Mouse (Mus musculus) neural tube, embryonic 13.5 days (tissue): Measurements from ENCODE around the gene 4930470P17Rik. TPM values are rescaled to one million over a fixed set of nuclear protein-coding genes. Genes with fewer than 3 reads are reported as not detected.
A peak's percentile ranks its signal among the peaks of the same experiment; 100 is the strongest.
"Not testable (repeated sequence)": the region's sequence is repeated elsewhere in the genome, so short reads cannot be mapped to it uniquely, and the experiment has no call there.

Experiments
- ATAC-seq: fragments of 200-750 bp; cut with Nextera tagmentation; 2 replicates; pipeline ENCODE4 v1.8.0; 2017; ENCODE audit warnings: low read depth, mild to moderate bottlenecking, moderate TSS enrichment, moderate library complexity
- H3K27ac ChIP-seq: fragments of 300-500 bp; sonication (generic); replicated peaks from 2 replicates; pipeline ENCODE4 v1.5.1; 2015; ENCODE audit warnings: moderate library complexity, mild to moderate bottlenecking, inconsistent platforms
- H3K27me3 ChIP-seq: fragments of 300-500 bp; sonication (generic); 2 replicates; pipeline ENCODE4 v1.6.1; 2015; ENCODE audit warnings: mild to moderate bottlenecking, inconsistent platforms
- H3K36me3 ChIP-seq: fragments of 300-500 bp; sonication (generic); 2 replicates; pipeline ENCODE4 v1.6.1; 2015; ENCODE audit warnings: mild to moderate bottlenecking, inconsistent platforms
- H3K4me1 ChIP-seq: fragments of 300-500 bp; sonication (generic); replicated peaks from 2 replicates; pipeline ENCODE4 v1.6.1; 2015; ENCODE audit warnings: inconsistent platforms
- H3K4me2 ChIP-seq: fragments of 300-500 bp; sonication (generic); 2 replicates; pipeline ENCODE4 v1.6.1; 2015; ENCODE audit warnings: inconsistent platforms, mild to moderate bottlenecking, moderate library complexity
- H3K4me3 ChIP-seq: fragments of 300-500 bp; sonication (generic); 2 replicates; pipeline ENCODE4 v1.5.1; 2015; ENCODE audit warnings: mild to moderate bottlenecking, inconsistent platforms
- H3K9ac ChIP-seq: fragments of 300-500 bp; sonication (generic); 2 replicates; pipeline ENCODE4 v1.6.1; 2015; ENCODE audit warnings: moderate library complexity, mild to moderate bottlenecking, inconsistent platforms
- H3K9me3 ChIP-seq: fragments of 300-500 bp; sonication (generic); 2 replicates; pipeline ENCODE4 v1.6.1; 2016; ENCODE audit warnings: inconsistent platforms
- WGBS: fragments of 180-500 bp; shearing (Covaris S2); methylation state at CpG from one replicate; pipeline ENCODE4 v1.1.7; 2015; 5-methylcytosine and 5-hydroxymethylcytosine counted together
- polyA plus RNA-seq: library from polyadenylated mRNA; unstranded; fragments of >200 nt; fragmentation: Nextera tagmentation; extraction: Ambion mirVana; gene quantifications from 2 replicates; pipeline ENCODE4 v1.2.1, GENCODE M21; 2015

The 4930470P17Rik gene
- polyA plus RNA-seq, 1 experiment from 2014 or later, result not detected

DNA sequence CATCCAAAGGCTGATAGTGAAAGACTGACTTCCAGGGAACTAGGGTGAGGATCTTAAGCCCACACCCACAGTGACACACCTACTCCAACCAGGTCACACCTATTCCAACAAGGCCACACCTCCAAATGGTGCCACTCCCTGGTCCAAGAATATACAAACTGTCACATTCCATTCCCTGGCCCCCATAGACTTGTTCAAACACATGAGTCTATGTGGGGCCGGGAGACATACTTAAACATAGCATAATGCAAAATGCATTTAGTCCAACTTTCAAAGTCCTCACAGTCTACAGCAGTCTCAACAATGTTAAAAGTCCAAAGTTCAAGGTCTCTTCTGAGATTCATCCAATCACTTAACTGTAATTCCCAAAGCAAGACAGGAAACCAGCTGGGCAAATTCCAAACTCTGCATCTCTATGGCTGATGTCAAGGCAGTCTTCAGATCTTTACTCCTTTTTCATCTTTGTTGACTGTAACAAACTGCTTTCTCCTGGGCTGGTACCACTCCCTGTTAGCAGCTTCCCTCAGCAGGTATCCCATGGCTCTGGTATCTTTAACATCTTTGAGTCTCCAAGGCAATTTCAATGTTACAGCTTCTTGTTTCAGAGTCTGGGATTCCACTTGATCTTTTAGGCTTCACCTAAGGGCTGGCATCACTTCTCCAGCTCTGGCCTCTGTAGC is 22.5 kb upstream of the 4930470P17Rik start:
- H3K4me2 ChIP-seq, ATAC-seq, H3K27me3 ChIP-seq, H3K9me3 ChIP-seq, H3K27ac ChIP-seq, H3K4me1 ChIP-seq, H3K9ac ChIP-seq, H3K36me3 ChIP-seq, H3K4me3 ChIP-seq: not testable (repeated sequence)
- 97% methylated on average over 1 of the region's 1 CpGs for WGBS

DNA sequence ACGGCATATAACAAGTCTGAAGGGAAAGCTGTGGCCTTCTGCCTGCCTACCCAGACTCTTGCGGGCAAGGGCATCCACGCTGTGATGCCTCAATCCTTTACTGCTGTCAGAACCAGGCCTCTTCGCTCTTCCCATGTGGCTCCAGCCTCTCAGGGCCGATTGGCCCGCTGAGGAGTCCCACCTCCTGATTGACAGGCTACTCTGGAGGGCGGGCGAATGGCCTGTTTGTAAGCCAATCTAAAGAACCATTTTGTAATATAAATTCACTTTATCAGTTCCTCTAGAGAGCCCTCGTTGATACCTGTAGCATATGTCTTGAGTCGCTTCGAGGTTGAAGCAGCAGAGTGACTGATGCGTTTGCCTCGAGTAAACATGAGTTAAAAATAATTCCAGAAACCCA is 21.2 kb upstream of the 4930470P17Rik start:
- ATAC-seq, result no peak
- Histone ChIP-seq H3K9me3 (no peaks in the 10 kb centered on the region), H3K4me2 (no peak overlapping the region), H3K36me3 (no peaks in the 10 kb centered on the region), H3K27me3 (no peaks in the 10 kb centered on the region), H3K4me1 (peaks cover 18% of the 10 kb centered on the region), H3K27ac (no peak overlapping the region), H3K4me3 (no peak overlapping the region), H3K9ac (no peak overlapping the region)
- 88% methylated on average over 13 of the region's 13 CpGs for WGBS

DNA sequence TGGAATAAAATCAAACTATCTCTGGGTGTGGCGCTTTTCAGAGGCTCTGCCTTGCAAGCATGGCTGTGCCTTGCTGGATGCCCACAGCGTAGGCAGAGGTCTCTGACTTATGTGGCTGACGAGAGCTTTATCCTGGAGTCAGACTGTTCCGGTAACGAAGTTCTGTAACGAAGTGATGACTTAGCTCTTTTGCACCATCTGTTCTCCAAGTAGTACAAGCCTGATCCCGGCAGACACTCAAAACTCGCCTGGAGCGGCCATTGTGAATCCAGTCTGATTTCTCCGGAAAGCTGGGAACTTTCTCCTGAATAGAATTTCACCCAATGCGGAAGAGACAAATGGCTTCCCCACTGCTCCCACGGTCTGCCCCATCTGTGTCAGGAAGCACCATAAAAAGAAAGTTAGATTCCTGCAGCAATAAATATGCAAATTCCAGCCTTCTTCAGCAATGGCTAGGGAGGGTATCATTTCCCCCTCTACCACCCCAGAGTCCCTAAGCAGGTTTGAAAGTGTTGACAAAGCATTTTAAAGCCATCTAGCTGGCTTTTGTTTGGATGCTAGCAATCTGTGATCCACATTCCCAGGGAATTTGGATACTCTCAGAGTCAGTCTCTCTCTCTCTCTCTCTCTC is 17.2 kb upstream of the 4930470P17Rik start:
- 34% methylated on average over 12 of the region's 12 CpGs for WGBS
- Histone ChIP-seq H3K36me3 (no peaks in the 10 kb centered on the region), H3K4me1 (peaks cover 18% of the 10 kb centered on the region), H3K9ac (no peak overlapping the region), H3K27me3 (no peaks in the 10 kb centered on the region), H3K27ac (peak overlapping the region; percentile 64; the same call in 1 of the 2 replicates), H3K4me2 (peak overlapping the region; percentile 20), H3K4me3 (no peak overlapping the region), H3K9me3 (no peaks in the 10 kb centered on the region)
- peak; percentile 65 for ATAC-seq

DNA sequence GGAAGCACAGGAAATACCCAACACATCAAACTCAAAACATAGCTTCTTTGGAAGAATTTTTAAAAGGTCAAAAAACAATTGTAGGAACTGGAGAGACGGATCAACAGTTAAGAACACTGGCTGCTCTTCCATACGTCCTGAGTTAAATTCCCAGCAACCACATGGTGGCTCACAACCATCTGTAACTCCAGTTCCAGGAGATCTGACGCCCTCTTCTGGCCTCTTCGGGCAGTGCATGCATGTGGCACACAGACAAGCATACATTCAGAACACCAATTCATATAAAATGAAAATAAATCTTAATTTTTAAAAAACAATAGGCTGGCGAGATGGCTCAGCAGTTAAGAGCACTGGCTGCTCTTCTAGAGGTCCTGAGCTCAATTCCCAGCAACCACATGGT is 10.0 kb upstream of the 4930470P17Rik start:
- not testable (repeated sequence) for H3K4me1 ChIP-seq, H3K9me3 ChIP-seq, H3K9ac ChIP-seq, H3K4me3 ChIP-seq, H3K27me3 ChIP-seq, H3K4me2 ChIP-seq, ATAC-seq, H3K36me3 ChIP-seq, H3K27ac ChIP-seq
- WGBS, result 84% methylated on average over 5 of the region's 5 CpGs

DNA sequence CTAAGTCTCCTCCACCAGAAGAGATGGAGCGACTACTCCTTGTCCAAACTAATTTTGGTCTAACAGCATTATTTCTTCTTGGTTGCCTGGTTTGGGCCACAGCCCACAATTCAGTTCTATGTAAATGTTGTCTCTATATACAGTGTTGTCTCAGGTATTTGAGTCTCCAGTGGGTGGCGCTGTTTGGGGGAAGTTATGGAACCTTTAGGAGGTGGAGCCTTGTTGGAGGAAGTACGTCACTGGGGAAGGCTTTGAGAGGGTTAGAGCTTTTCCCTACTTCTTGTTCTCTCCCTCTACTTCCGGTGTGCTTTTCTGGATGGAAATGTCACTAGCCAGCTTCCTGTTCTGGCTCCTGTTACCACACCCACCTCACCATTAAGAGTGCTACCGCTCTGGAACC is 646 bp downstream of the 4930470P17Rik start:
- H3K4me2 ChIP-seq, result no peak overlapping the region
- H3K9ac ChIP-seq, result no peak overlapping the region
- no peak overlapping the region for H3K27ac ChIP-seq
- ATAC-seq, result no peak
- H3K27me3 ChIP-seq, result no peaks in the 10 kb centered on the region
- H3K36me3 ChIP-seq, result no peaks in the 10 kb centered on the region
- H3K9me3 ChIP-seq, result peaks cover 8% of the 10 kb centered on the region; the same call in 1 of the 2 replicates
- WGBS, result 82% methylated on average over 5 of the region's 5 CpGs
- H3K4me1 ChIP-seq, result peaks cover 16% of the 10 kb centered on the region; the same call in 1 of the 2 replicates
- no peak overlapping the region for H3K4me3 ChIP-seq

DNA sequence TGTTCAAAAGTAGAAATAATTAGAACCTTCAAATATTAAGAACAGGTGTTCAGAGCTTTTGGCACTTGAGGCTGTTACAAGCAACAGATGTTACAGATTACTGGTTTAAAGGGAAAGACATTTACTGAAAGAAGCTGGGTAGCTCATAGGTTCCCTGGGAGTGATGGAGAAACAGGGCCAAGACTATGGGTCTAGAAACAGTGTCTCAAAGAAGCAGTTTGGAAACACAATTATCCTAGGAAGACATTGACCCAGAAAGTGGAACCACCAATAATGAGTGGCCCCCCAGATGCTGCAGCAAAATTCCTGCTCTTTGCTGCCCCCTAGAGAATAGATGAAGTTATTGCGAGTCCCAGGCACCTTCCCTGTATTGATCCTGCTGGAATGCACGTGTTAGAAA is 4.2 kb downstream of the 4930470P17Rik start:
- Histone ChIP-seq H3K27me3 (no peaks in the 10 kb centered on the region), H3K4me2 (no peak overlapping the region), H3K4me1 (peaks cover 9% of the 10 kb centered on the region; the same call in 1 of the 2 replicates), H3K4me3 (no peak overlapping the region), H3K27ac (no peak overlapping the region), H3K36me3 (no peaks in the 10 kb centered on the region), H3K9me3 (no peaks in the 10 kb centered on the region), H3K9ac (no peak overlapping the region)
- no peak for ATAC-seq
- 8% methylated on average over 2 of the region's 2 CpGs for WGBS

DNA sequence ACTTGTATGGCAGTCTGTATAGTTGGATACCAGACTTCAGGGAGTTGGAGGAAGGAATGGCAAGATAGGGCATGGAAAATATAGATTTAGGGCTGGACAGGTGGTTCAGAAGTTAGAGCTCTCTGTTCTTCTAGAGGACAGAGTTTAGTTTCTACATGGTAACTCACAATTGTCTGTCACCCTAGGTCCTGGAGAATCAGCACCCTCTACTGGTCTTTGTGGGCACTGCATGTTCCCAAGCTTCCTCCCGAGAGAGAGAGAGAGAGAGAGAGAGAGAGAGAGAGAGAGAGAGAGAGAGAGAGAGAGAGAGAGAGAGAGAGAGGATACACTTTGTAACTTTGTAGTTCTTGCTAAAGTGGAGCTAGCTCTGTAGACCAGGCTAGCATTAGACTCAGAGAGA is 5.1 kb downstream of the 4930470P17Rik start:
- H3K27me3 ChIP-seq, result no peaks in the 10 kb centered on the region
- no peaks in the 10 kb centered on the region for H3K36me3 ChIP-seq
- ATAC-seq, result no peak
- WGBS, result 0% methylated on average over 1 of the region's 1 CpGs
- no peak overlapping the region for H3K4me3 ChIP-seq
- peaks cover 14% of the 10 kb centered on the region for H3K4me1 ChIP-seq
- H3K4me2 ChIP-seq, result no peak overlapping the region
- H3K9ac ChIP-seq, result no peak overlapping the region
- no peaks in the 10 kb centered on the region for H3K9me3 ChIP-seq
- H3K27ac ChIP-seq, result no peak overlapping the region

DNA sequence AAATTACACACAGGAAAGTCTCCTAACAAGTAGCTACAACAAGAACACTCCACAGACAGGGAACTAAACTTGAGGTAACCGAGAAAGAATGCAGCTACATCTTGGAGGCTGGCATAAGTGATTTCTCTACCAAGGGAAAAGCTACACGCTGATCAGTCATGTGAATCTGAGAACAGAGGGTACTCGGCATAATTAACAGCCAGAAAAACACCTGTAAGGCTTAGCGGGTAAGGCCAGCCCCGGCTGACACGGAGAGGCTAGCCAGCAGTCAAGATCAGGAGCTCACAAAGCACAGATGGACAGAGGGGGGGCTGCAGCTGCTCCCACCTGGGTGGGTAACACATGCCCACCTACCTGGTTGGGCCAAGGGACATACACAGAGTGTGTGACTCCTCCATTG is 9.7 kb downstream of the 4930470P17Rik start:
- Histone ChIP-seq H3K36me3 (no peaks in the 10 kb centered on the region), H3K9ac (no peak overlapping the region), H3K4me3 (no peak overlapping the region), H3K27me3 (no peaks in the 10 kb centered on the region), H3K4me2 (no peak overlapping the region), H3K9me3 (no peaks in the 10 kb centered on the region), H3K4me1 (peaks cover 38% of the 10 kb centered on the region), H3K27ac (no peak overlapping the region)
- no peak for ATAC-seq
- WGBS, result 82% methylated on average over 6 of the region's 6 CpGs

DNA sequence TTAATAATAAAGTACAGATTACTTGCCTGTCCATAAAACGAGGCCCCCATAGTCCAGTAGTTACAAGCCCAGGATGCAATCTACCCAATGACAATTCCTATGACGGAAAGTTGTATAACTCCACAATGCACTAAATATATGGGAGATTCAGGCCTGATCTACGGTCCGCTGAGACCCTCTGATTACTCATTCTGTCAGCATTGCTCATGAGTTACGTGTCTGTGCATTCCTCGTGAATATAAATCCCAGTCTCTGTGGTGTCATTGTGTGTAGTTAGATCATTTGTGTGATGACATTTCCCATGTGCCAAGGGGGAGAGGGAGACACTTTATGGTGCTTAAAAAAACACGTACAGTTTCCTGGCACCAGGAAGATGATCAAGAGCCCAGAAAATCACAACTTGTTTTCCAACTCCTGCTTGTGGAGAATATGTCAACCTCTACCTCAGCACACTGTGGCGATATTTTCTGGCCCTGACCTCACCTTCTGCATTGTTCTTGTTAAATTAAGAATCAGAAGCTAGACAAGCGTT is 13.4 kb downstream of the 4930470P17Rik start:
- Histone ChIP-seq H3K4me3 (no peak overlapping the region), H3K4me1 (peaks cover 51% of the 10 kb centered on the region), H3K9ac (no peak overlapping the region), H3K27me3 (no peaks in the 10 kb centered on the region), H3K4me2 (no peak overlapping the region), H3K9me3 (no peaks in the 10 kb centered on the region), H3K27ac (no peak overlapping the region), H3K36me3 (no peaks in the 10 kb centered on the region)
- ATAC-seq, result peak; percentile 54
- WGBS, result 59% methylated on average over 9 of the region's 9 CpGs

DNA sequence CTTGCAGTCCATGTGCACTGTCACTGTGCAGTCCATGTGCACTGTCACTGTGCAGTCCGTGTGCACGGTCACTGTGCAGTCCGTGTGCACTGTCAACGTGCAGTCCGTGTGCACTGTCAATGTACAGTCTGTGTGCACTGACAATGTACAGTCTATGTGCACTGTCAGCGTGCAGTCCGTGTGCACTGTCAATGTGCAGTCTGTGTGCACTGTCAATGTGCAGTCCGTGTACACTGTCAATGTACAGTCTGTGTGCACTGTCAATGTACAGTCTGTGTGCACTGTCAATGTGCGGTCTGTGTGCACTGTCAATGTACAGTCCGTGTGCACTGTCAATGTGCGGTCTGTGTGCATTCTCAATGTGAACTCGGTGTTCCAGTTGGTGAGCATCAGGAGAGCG is 17.1 kb downstream of the 4930470P17Rik start:
- Histone ChIP-seq H3K36me3 (no peaks in the 10 kb centered on the region), H3K27me3 (no peaks in the 10 kb centered on the region), H3K4me2 (no peak overlapping the region), H3K4me3 (no peak overlapping the region), H3K27ac (no peak overlapping the region), H3K9me3 (no peaks in the 10 kb centered on the region), H3K4me1 (peaks cover 29% of the 10 kb centered on the region), H3K9ac (no peak overlapping the region)
- no peak for ATAC-seq
- WGBS, result 95% methylated on average over 13 of the region's 13 CpGs

DNA sequence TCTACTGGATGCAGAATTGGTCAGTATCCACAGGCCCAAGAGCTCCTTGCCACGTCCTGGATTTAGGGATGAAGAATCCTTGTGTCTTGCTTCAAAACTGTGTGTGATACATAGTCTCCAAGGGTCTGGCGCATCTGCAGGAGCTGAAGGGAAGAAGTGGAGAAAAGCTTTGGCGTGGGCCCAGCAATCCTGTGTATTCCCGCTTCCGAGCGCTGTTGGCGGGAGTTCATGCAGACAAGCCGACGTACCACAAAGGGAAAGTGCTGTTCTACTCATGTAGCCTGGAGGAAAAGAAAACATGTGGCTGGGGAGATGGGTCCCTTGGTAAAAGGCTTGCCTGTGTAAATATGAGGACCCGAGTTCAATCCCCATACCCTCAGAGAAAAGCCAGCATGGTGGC is 22.3 kb downstream of the 4930470P17Rik start:
- no peak overlapping the region for H3K4me3 ChIP-seq
- no peaks in the 10 kb centered on the region for H3K27me3 ChIP-seq
- H3K4me2 ChIP-seq, result no peak overlapping the region
- H3K36me3 ChIP-seq, result no peaks in the 10 kb centered on the region
- 71% methylated on average over 10 of the region's 10 CpGs for WGBS
- no peaks in the 10 kb centered on the region for H3K9me3 ChIP-seq
- no peaks in the 10 kb centered on the region for H3K4me1 ChIP-seq
- ATAC-seq, result no peak
- no peak overlapping the region for H3K9ac ChIP-seq
- H3K27ac ChIP-seq, result no peak overlapping the region

DNA sequence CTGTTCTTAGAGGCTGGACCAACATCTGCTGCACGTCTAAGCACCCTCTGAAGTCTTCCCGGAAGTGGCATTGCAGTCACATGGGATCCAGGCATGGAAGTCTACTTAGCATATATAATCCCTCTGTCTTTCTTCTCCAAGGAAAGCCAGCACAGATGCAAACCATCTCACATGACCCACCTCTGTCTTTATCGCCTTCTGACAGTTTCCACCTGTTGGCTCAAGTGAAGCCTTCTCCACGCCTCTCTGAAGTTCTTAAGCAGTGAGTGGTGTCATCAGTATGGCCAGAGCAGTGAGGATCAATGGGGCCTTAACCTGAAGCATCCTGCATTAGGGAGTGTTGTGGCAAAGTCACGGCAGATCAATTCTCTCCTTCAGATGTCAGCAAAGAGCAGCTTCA is 23.2 kb downstream of the 4930470P17Rik start:
- H3K4me2 ChIP-seq, result no peak overlapping the region
- H3K27ac ChIP-seq, result no peak overlapping the region

More for the DNA sequence above, 23.2 kb downstream of the 4930470P17Rik start:
- Histone ChIP-seq H3K4me3 (no peak overlapping the region), H3K27me3 (no peaks in the 10 kb centered on the region), H3K4me1 (no peaks in the 10 kb centered on the region), H3K9ac (no peak overlapping the region), H3K36me3 (no peaks in the 10 kb centered on the region), H3K9me3 (no peaks in the 10 kb centered on the region)
- WGBS, result 87% methylated on average over 5 of the region's 5 CpGs
- no peak for ATAC-seq
